Mouse (Mus musculus): ENCODE data around the gene Abca7.
"Not testable (repeated sequence)": the region's sequence is repeated elsewhere in the genome, so short reads cannot be mapped to it uniquely, and the experiment has no call there.

The Abca7 gene

DNA sequence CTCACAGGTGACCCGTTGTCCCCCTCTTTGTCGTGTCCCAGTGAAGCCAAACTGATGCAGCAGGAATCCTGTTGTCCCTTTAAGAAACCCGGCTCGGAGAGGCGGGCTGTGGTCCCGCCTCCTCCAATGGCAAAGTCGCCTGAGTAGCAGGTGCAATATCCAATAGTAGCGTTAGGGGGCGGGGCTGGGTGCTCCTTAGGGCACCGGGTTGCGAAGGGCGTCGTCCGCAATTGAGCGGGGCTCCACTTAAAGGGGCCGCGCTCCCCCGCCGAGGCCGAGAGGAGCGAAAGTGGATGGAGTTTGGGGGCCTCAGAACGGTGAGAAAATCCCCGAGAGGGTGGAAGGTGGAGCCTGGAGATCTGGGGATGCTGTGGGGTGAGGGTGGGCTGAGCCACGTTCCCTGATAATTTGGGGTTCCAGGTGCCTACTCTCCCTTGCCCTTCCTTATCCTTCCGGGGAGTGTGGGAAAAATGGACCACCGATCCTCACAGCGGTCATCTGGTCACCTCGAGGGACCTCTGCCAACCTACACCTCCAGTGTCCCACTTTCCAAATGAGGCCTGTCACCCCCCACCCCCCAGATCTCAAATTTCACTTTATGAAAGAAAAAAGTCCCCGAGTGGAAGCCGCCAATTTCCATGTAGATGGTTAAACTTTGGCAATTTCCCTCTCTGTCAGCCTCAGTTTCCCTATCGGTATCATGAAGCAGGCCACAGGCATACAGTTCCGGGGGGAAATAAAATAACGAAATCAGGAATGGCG lies at the start of gene Abca7:
Gene Abca7 (plus strand): TSS at position 223 of the 762 bp plus-strand sequence.
- in situ Hi-C loops (cut with MboI, MseI): loop anchor here (5.0 kb wide), 1 partner anchor 36 kb away; no protein-coding TSS in a partner anchor

DNA sequence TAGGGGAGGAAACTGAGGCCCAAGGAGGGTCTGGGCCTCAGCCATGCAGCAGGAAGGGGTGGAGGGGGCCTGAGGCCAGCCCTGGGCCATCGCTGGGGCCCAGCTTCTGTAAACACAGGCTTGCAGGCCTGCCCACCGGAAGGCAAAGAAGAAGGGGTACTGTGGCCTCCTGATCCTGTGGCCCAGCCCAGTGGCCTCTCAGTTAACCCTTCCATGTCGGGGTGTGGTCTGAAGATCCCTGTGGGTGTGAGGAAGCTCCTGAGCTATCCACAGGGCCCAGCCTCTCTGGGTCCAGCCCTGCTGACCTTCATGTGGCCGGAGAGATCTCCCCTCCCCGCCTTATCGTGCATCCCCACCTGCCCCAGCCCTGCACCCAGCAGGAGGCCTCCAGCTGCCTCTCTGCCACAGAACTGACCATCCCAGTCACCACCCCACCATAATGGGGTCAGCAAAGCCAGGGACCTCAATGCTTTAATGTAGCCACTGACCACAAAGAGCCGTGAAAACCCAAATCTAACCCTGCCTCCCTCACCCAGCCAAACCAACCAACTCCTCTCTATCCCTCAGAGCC lies 49.5 kb upstream of the Abca7 start:
- in situ Hi-C loops (cut with MboI, MseI): no loop called here

DNA sequence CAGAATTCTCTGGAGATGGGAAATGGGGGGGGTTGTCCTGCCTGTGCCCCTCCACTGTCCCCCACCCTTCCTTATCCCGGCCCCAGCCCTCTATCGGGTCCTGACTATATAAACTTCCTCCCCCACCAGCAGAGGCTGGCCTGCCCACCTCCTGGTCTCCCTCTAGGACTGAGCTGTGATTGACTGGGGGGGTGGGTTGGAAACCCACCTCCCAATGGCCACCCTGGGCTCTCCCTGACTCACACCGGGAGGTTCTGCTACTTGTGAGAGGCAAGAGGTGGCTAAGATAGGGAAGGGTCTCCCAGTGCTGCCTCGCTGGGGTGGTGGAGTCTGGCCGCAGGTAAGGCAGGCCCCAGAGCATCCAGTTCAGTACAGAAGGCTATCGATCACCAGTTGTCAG lies 48.8 kb upstream of the Abca7 start:
- in situ Hi-C loops (cut with MboI, MseI): no loop called here

DNA sequence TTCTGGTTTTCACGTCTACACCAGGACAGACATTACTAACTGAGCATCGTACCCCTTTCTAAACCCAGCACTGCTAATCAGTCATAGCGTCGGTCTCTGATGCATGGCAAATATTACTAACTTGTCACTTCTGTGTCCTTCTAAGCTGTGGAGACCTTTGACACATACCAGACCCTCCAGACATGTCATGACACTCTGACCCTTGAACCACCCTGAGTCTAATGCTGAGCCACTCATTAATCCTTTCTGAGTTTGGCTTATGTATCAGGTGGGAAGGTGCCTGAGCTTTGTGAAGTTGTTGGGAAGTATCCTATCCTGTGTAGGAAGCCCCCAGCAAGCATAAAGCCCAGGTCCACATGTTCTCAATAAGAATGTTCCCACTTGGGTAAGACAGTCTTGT lies 46.4 kb upstream of the Abca7 start:
- in situ Hi-C loops (cut with MboI, MseI): loop anchor here (5.0 kb wide), 1 partner anchor 63 kb away; the partner anchor contains the start of gene Elane

DNA sequence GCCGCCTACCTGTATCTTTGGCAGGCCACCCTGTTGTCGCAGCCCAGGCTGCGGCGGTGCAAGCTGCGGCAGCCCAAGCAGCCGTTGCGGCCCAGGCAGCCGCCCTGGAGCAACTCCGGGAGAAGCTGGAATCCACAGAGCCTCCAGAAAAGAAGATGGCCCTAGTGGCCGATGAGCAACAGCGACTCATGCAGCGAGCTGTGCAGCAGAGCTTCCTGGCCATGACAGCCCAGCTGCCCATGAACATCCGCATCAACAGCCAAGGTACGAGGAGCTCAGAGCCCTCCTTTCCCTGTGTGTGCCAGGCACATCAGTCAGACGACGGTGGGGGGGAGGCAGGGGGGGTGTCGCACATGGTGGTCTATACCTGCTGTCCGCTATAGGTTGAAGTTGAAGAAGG lies 45.6 kb upstream of the Abca7 start:
- in situ Hi-C loops (cut with MboI, MseI): loop anchor here (5.0 kb wide), 1 partner anchor 63 kb away; the partner anchor contains the start of gene Elane

DNA sequence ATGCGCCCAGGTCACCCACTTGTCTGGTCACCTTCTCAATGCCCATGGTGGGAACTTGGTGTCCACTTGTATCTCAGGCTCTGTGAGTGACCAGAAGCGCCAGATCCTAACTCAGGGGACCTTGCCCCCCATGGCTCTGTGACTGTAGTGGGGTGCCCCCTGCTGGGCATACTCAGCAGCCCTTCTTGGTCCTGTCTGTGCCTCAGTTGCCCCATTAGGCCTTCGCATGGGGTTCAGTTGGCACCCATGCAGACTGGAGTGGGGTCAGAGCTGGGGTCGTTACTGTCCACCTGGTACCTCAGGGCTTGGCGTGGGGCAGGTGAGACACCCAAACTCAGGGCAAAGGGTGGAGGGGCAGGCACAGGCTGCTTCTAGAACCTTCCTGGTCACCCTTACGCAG lies 42.3 kb upstream of the Abca7 start:
- in situ Hi-C loops (cut with MboI, MseI): loop anchor here (5.0 kb wide), 1 partner anchor 67 kb away; the partner anchor contains the start of gene Elane

DNA sequence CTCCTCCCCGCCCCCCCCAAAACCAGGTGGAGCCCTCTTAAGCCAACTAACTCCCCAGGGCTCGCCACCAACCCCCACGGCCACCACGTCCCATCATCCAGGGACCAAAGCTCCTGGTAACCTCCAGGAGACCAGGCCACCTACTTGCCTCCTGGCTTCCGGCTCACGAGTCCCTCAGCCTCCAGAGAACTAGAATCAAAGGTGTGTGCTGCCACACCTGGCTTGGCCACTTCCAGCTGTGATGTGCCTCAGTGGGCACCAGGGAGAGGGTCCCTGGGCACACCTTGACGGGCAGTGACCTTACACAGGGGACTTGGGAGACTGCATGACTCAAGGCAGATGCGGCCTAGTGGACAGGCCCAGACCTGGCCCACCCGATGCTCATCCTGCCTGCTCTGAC lies 40.6 kb upstream of the Abca7 start:
- in situ Hi-C loops (cut with MboI, MseI): no loop called here

DNA sequence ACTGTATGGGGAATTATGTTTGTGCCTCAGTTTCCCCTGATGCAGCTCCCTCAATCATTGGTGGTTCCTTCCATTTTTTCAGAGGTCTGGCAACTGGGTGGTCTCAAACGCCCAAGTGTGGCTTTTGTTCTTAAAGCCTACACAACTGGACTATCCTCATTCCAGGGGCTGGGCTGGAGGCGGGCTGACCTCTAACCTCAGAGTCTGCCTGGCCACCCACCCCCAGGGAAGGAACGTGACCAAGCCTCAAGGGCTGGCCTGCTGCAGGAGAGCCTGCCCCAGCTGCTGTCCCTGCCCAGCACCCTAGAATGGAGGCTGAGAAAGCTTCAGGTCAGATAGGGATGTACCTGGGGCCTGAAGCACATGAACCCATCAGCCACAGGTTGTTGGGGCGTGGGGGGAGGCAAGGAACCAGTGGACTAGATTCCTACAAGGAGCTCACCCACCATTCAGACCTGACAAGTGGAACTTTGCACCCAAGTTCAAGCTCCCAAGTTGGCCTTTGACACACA lies 39.6 kb upstream of the Abca7 start:
- in situ Hi-C loops (cut with MboI, MseI): no loop called here

DNA sequence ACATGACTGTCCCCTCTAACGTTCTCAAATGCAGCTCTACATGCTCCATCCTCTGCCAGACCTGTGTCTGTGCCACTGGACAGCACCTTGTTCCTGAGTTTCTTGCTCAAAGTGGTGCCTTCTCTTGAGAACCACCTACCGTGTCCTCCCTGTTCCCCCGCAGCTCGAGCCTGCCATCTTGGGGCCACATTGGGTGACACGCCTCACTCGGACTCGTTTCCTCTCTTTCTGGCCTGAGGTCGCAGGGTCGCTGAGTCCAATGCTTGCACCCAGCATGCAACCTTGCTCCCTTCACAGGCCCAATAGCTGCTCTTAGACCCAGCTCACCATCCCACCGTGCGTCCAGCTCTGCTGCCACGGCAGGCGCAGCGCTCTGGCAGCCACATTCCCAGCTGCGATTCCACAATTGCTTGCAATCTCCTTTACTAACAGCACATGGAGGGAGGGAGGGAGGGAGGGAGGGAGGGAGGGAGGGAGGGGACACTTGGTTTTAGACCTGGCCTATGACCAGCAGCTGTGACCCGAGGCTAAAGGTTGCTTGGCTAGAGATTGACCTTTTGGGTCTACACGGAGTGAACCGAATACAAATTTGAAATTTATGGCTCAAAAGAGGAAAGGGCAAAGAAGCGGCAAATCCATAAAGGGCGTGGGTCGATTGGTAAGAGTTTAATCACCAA lies 38.0 kb upstream of the Abca7 start:
- in situ Hi-C loops (cut with MboI, MseI): no loop called here

DNA sequence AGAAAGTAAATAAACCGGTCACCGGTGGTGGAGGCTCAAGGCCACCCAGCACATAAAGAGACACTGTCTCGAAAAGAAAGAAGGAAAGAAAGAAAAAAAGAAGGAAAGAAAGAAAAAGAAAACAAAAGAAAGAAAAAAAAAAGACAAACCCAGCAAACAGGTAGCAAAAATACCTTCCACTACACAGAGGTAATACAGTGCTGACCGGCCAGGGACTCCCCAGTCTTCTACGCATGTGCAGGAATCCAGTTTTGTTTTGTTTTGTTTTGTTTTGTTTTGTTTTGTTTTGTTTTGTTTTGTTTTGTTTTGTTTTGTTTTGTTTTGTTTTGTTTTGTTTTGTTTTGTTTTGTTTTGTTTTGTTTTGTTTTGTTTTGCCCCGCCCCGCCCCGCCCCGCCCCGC lies 36.9 kb upstream of the Abca7 start:
- in situ Hi-C loops (cut with MboI, MseI): not testable (repeated sequence)

DNA sequence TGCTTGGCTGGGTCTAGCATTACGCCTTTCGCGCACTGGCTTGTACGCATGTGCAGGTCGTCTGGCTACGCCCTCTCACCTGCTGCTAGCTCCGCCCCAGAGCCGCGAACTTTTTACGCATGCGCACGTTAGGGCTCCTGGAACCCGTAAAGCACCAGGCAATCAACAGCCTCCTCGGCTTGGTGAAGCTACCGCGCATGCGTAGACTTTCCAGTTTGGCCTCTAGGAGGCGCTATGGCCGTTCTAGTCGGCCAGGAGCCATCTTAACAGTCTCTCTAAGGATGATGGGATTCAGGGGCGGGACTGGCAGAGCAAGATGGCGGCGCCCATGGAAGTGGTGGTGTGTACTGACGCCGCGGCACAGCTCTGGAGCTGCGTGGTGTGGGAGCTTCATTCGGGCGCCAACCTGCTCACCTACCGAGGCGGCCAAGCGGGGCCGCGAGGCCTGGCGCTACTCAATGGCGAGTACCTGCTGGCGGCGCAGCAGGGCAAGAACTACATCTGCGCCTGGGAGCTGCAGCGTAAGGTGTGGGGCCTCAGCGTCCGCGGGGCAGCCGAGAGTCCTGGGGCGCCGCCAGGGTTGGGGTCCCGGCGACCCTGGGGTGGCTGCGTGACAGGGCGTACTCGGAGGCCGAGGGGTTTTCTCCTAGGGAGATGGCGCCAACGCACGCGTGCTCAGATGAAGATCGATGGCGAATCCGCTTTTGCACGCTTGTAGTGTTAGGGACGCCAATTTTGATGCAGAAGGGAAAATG lies 36.3 kb upstream of the Abca7 start, which contains the start of gene Wdr18:
Gene Wdr18 (plus strand): TSS at position 306 of the 755 bp plus-strand sequence.
- in situ Hi-C loops (cut with MboI, MseI): no loop called here

DNA sequence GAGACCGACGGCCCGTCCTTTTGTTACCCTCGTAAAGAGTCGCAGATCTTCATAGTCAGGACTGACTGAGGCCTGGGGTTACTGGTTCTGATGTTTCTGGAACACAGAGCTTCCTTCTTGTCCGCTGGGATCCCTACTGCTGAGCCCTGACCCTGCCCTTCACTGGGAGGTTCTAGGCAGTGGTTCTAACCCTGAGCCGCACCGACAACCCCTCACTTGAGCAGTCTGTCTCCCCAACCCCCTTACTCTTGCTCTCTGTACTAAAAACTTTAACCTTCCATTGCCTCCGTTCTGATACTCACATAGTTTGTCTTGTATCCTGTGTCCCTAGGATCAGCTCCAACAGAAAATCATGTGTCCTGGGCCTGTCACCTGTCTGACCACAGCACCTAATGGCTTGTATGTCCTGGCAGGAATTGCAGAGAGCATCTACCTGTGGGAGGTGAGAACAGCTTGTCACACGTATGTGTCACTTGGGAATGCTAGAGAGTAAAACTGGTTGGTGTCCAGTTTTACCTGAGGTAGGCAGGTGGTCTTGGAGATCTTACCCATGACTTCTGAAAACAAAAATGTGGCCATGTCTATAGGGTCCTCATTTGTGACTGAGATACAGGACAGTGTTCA lies 35.5 kb upstream of the Abca7 start:
- in situ Hi-C loops (cut with MboI, MseI): no loop called here

DNA sequence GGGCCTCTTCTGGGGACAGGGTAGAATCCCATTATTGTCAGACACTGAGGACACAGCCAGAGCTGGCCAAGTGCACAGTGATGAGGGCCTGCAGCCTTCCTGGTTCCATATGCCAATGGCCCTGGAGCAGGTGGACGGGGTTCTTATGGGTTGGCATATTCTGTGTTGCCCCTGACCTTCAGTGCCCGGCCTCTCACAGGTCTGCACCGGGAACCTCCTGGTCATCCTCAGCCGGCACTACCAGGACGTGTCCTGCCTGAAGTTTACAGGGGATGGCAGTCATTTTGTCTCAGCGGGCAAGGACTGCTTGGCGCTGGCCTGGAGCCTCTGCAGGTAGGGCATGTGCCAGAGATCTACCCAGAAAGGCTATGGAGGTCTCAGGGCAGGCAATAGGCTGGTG lies 31.6 kb upstream of the Abca7 start:
- in situ Hi-C loops (cut with MboI, MseI): no loop called here

DNA sequence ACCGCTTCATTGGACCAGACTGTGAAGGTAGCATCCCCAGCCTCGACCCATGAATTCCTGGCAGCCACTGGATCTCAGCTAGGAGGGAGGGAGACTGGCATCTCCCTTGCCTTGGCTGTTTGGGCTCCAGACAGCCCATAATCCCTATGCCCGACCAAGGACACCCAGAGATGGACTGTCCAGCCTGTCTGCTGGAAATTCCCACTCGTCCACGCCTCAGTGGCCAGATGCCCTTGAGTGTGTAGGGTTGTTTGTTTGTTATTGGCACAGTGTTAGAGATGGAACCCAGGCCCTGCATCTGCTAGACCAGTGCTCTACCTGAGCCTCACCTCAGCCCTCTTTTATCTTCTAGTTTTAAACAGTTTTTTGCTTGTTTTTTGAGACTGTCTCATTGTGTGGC lies 31.0 kb upstream of the Abca7 start:
- in situ Hi-C loops (cut with MboI, MseI): no loop called here

DNA sequence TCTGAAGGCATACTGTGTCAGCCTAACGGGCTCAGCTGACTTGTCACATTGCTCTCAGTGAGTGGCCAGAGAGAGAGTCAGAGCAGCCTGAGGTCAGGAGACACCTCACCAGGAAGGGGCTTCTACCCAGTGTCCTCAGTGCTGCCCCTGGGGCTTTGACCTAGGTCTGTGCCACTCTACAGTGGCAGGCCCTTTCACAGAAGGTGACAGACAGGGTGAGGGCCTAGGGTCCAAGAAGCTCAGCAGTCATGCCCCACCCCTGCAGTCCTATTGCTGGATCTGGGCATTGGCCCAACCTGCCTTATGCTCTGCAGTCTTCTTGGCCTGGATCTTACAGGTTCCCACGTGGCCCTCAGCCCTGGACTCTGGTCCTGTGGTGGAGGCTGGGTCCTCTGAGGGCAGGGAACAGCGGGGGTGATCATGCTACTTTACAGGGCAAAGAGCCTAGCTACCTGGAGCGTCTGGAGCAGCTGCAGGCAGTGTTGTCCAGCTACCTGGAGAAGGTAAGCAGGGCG lies 29.4 kb upstream of the Abca7 start:
- in situ Hi-C loops (cut with MboI, MseI): no loop called here

DNA sequence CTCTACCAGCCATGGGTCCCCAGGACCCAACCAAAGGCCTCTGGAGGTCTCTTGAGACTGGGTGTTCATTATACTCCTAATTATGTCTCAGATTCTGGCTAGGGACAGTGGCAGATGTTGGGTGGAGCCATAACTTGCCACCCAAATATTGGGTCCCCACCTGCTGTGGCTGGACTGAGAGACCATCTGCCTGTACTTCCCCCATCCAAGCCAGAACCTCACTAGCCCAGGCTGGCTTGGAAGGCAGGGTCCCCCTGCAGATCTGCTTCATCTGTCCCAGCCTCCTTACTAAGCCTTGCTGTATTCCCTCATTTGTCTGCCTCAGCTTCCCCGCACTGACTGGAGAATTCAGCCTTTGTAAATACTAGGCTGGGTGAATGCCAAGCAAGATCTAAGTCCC lies 28.1 kb upstream of the Abca7 start:
- in situ Hi-C loops (cut with MboI, MseI): no loop called here

DNA sequence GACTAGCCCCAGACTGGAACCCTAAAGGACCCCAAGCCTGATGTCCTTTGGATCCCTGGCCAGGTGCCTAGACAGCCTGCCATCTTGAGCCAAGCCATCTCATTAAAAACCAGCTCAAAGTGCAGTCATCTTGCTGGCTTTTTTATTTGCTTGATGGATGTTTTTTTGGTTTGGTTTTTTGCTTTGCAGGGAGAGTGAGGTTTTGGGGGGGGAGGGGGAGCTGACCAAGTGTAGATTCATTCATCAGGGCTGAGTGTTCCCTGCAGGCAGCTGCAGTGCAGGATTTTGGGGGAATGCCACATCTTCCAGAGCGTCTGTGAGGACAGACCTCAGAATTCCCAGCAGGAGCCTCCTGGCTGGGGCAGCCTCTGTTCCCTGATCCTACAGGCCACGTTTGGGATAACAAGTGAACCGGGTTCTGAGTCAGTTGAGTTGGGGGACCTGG lies 27.1 kb upstream of the Abca7 start:
- in situ Hi-C loops (cut with MboI, MseI): no loop called here

DNA sequence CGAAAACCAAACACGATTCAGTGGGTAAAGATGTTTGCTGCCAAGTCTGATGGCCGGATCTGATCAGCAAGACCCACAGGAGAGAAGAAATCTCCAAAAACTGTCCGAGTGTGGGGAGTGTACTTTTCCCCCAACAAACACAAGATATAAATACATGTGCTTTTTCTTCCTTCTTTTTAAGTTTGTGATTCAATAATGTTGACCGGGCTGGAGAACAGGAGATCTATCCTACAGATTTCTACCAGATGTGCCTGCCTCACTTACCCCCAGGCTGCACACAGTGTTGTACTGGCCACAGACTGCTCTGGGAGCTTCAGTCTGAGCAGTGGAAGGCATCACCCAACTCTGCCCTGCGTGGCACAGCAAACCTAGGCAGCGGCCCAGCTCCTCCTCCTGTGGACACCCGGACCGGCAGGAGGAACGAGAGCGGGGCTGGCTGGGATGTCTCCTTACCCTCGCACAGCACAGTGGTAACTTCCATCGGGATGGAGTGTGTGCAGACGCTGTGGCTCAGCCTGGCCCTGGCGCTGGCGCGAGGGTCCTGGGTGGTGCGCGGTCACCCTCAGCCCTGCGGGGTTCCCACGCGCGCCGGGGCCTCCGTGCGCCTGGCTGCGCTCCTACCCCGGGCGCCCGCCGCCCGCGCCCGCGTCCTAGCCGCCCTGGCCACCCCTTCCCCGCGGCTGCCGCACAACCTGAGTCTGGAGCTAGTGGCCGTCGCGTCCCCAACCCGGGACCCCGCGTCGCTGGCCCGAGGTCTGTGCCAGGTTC lies 25.7 kb upstream of the Abca7 start, which contains the start of gene Grin3b:
Gene Grin3b (plus strand): TSS at position 301 of the 768 bp plus-strand sequence.
- in situ Hi-C loops (cut with MboI, MseI): no loop called here

DNA sequence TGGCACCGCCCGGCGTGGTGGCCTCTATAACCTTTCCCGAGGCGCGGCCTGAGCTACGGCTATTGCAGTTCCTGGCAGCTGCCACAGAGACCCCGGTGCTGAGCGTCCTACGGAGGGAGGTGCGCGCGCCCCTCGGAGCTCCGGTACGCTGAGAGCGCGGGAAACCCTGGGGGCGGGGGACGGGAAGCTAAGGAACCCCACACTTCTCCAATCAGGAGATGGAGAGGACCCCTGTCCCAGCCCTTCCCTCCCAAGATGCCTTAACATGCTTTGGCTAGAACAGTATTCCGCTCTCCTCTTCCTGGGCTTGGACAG lies 25.2 kb upstream of the Abca7 start:
- in situ Hi-C loops (cut with MboI, MseI): no loop called here

DNA sequence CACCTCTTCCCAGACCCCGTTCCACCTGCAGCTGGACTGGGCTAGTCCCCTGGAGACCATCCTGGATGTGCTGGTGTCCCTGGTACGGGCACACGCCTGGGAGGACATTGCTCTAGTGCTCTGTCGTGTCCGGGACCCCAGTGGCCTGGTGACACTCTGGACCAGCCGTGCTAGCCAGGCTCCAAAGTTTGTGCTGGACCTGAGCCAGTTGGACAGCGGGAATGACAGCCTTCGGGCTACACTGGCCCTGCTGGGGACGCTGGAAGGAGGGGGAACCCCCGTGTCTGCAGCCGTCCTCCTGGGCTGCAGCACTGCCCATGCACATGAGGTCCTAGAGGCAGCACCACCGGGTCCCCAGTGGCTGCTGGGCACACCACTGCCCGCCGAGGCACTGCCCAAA lies 23.5 kb upstream of the Abca7 start:
- in situ Hi-C loops (cut with MboI, MseI): no loop called here
